Mouse (Mus musculus) ES-E14 (cell line): ENCODE results near the gene Cdkn1b.

Source experiments
- HCFC1 ChIP-seq: IDR thresholded peaks from 2 replicates; pipeline ENCODE4 v1.6.1; 2012; ENCODE audit warnings: low read length, inconsistent platforms, borderline replicate concordance; ENCODE audit not compliant: insufficient read depth
- ZC3H11A ChIP-seq: IDR thresholded peaks from 2 replicates; pipeline ENCODE4 v1.6.1; 2012; ENCODE audit warnings: low read depth, mild to moderate bottlenecking, inconsistent platforms, low read length, borderline replicate concordance

DNA sequence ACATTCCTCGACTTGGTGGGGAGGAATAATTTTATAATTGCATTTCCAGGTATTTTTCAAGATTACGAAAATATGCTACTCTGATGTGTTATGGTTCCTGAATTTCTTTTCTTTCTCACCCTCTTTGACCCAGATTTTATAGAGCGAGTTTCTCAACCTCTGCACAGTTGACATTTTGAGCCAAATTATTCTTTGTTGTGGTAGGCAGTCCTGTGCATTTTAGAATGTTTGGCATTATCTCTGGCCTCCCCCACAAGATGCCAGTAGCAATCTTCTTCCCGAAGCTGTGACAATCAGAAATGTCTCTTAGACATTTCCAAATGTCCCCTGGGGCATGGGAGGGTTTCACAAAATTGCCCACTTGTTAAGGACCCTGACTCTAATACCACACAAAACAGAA lies 3.5 kb downstream of the Cdkn1b start:
- TF ChIP-seq HCFC1 (no peak), ZC3H11A (no peak)
